Mouse (Mus musculus) midbrain, postnatal 0 days (tissue): ENCODE data around the gene Rab3d. TPM values are rescaled to one million over a fixed set of nuclear protein-coding genes. Genes with fewer than 3 reads are reported as not detected.

Experiments used
- ATAC-seq: fragments of 200-750 bp; cut with Nextera tagmentation; 2 replicates; pipeline ENCODE4 v1.8.0; 2017; ENCODE audit warnings: moderate number of reproducible peaks, mild to moderate bottlenecking, moderate TSS enrichment, moderate library complexity; ENCODE audit not compliant: low FRiP score
- DNase-seq: peaks from one replicate; pipeline ENCODE4 v3.0.0-alpha.2; 2015; ENCODE audit warnings: low spot score
- H3K27ac ChIP-seq: fragments of 300-500 bp; sonication (generic); 2 replicates; pipeline ENCODE4 v1.5.1; 2014; ENCODE audit warnings: low read depth, mild to moderate bottlenecking, low read length, mixed read lengths
- H3K27me3 ChIP-seq: fragments of 300-500 bp; sonication (generic); 2 replicates; pipeline ENCODE4 v1.6.1; 2014; ENCODE audit warnings: low read length, control low read depth, mixed read lengths; ENCODE audit not compliant: insufficient read depth
- H3K36me3 ChIP-seq: fragments of 300-500 bp; sonication (generic); 2 replicates; pipeline ENCODE4 v1.6.1; 2014; ENCODE audit warnings: low read length, control low read depth, mixed read lengths; ENCODE audit not compliant: insufficient read depth
- H3K4me1 ChIP-seq: fragments of 300-500 bp; sonication (generic); 2 replicates; pipeline ENCODE4 v1.6.1; 2014; ENCODE audit warnings: mild to moderate bottlenecking, control low read depth, antibody characterized with exemption, low read length, mixed read lengths; ENCODE audit not compliant: insufficient read depth
- H3K4me2 ChIP-seq: fragments of 300-500 bp; sonication (generic); 2 replicates; pipeline ENCODE4 v1.6.1; 2014; ENCODE audit warnings: low read depth, mild to moderate bottlenecking, low read length, mixed read lengths; ENCODE audit not compliant: poor library complexity, severe bottlenecking
- H3K4me3 ChIP-seq: fragments of 300-500 bp; sonication (generic); 2 replicates; pipeline ENCODE4 v1.5.1; 2014; ENCODE audit warnings: low read depth, mild to moderate bottlenecking, low read length, moderate library complexity
- H3K9ac ChIP-seq: fragments of 300-500 bp; sonication (generic); replicated peaks from 2 replicates; pipeline ENCODE4 v1.6.1; 2014; ENCODE audit warnings: mild to moderate bottlenecking, low read length, moderate library complexity, mixed read lengths; ENCODE audit not compliant: poor library complexity, severe bottlenecking
- H3K9me3 ChIP-seq: fragments of 300-500 bp; sonication (generic); 2 replicates; pipeline ENCODE4 v1.6.1; 2016; ENCODE audit warnings: low read length, control low read depth
- CTCF ChIP-seq: IDR thresholded peaks from 2 replicates; pipeline ENCODE4 v1.5.1; 2016; ENCODE audit warnings: antibody characterized with exemption, mild to moderate bottlenecking
- WGBS: fragments of 180-500 bp; shearing (Covaris S2); extraction: QIAGEN DNeasy Blood & Tissue Kit; methylation state at CpG from one replicate; pipeline ENCODE4 v1.1.7; 2014; 5-methylcytosine and 5-hydroxymethylcytosine counted together
- polyA plus RNA-seq: library from polyadenylated mRNA; unstranded; fragments of >200 nt; fragmentation: Nextera tagmentation; extraction: Ambion mirVana; gene quantifications from 2 replicates; pipeline ENCODE4 v1.2.1, GENCODE M21; 2015
- total RNA-seq: library from RNA; depleted of rRNA; stranded (reverse); fragments of >200 nt; gene quantifications from 2 replicates; pipeline ENCODE4 v1.2.3, GENCODE M21; 2014

Rab3d gene
- total and polyA plus RNA-seq, 2 experiments from 2014 or later, result 17.4 to 26.0 TPM

- DNase-seq (no peak), ATAC-seq (no peak)
- WGBS, result 88% methylated on average over 3 of the region's 3 CpGs
- Histone ChIP-seq H3K9ac (no peak overlapping the region), H3K27ac (no peak overlapping the region), H3K4me3 (no peak overlapping the region), H3K4me2 (no peak overlapping the region), H3K36me3 (no peaks in the 10 kb centered on the region), H3K27me3 (no peaks in the 10 kb centered on the region), H3K9me3 (no peaks in the 10 kb centered on the region), H3K4me1 (peaks cover 8% of the 10 kb centered on the region; the same call in 1 of the 2 replicates)
- no peak for TF ChIP-seq CTCF
These were observed 11.2 kb upstream of the Rab3d start for GRCm38 (mm10) chr9:21929208-21929607.

GRCm38 (mm10) chr9:21927208-21927753 lies 9.3 kb upstream of the Rab3d start, which contains the start of the genes Ccdc159 and Tmem205:
TSS of gene Ccdc159 (plus strand) at chr9:21927471.
TSS of gene Tmem205 (minus strand) at chr9:21927556.
- H3K9me3 ChIP-seq, result no peaks in the 10 kb centered on the region
- H3K4me1 ChIP-seq, result peaks cover 8% of the 10 kb centered on the region; the same call in 1 of the 2 replicates
- peak within 1 kb of the TSS; percentile 63 for H3K9ac ChIP-seq
- WGBS, result under 1% methylated on average over 28 of the region's 28 CpGs
- H3K27ac ChIP-seq, result peak within 1 kb of the TSS; percentile 77
- H3K36me3 ChIP-seq, result no peaks in the 10 kb centered on the region
- H3K27me3 ChIP-seq, result no peaks in the 10 kb centered on the region
- TF ChIP-seq CTCF, result no peak
- H3K4me3 ChIP-seq, result peak within 1 kb of the TSS; percentile 46
- peak within 1 kb of the TSS; percentile 61 for H3K4me2 ChIP-seq
- ATAC-seq, result peak; percentile 96
- peak; percentile 98 for DNase-seq

- peak; percentile 20 for DNase-seq
These were observed 8.8 kb upstream of the Rab3d start for GRCm38 (mm10) chr9:21926784-21927183.

GRCm38 (mm10) chr9:21926155-21926554 lies 8.2 kb upstream of the Rab3d start:
- Histone ChIP-seq H3K36me3 (no peaks in the 10 kb centered on the region), H3K27ac (no peak overlapping the region; the same call in 1 of the 2 replicates), H3K4me3 (peak overlapping the region; percentile 46), H3K4me2 (peak overlapping the region; percentile 61), H3K9ac (no peak overlapping the region), H3K9me3 (no peaks in the 10 kb centered on the region), H3K27me3 (no peaks in the 10 kb centered on the region), H3K4me1 (peaks cover 8% of the 10 kb centered on the region; the same call in 1 of the 2 replicates)
- WGBS, result 76% methylated on average over 6 of the region's 6 CpGs
- no peak for ATAC-seq
- no peak for DNase-seq
- no peak for TF ChIP-seq CTCF

More at GRCm38 (mm10) chr9:21926784-21927183, 8.8 kb upstream of the Rab3d start:
- no peak for ATAC-seq
- 1% methylated on average over 6 of the region's 6 CpGs for WGBS
- no peaks in the 10 kb centered on the region for H3K27me3 ChIP-seq
- peak overlapping the region; percentile 77 for H3K27ac ChIP-seq
- H3K9ac ChIP-seq, result peak overlapping the region; percentile 63
- TF ChIP-seq CTCF, result no peak
- H3K4me3 ChIP-seq, result peak overlapping the region; percentile 46
- peak overlapping the region; percentile 61 for H3K4me2 ChIP-seq
- no peaks in the 10 kb centered on the region for H3K36me3 ChIP-seq
- no peaks in the 10 kb centered on the region for H3K9me3 ChIP-seq
- H3K4me1 ChIP-seq, result peaks cover 8% of the 10 kb centered on the region; the same call in 1 of the 2 replicates

- H3K4me1 ChIP-seq, result peaks cover 8% of the 10 kb centered on the region; the same call in 1 of the 2 replicates
- no peak for ATAC-seq
- 96% methylated on average over 1 of the region's 1 CpGs for WGBS
- no peak for DNase-seq
- no peak overlapping the region for H3K4me3 ChIP-seq
- H3K4me2 ChIP-seq, result no peak overlapping the region
- H3K27me3 ChIP-seq, result no peaks in the 10 kb centered on the region
- H3K9me3 ChIP-seq, result no peaks in the 10 kb centered on the region
- H3K36me3 ChIP-seq, result no peaks in the 10 kb centered on the region
- H3K9ac ChIP-seq, result no peak overlapping the region
- no peak overlapping the region for H3K27ac ChIP-seq
- no peak for TF ChIP-seq CTCF
These were observed 7.5 kb upstream of the Rab3d start for GRCm38 (mm10) chr9:21925506-21925905.

- no peak overlapping the region for H3K27ac ChIP-seq
- no peak overlapping the region for H3K4me2 ChIP-seq
- H3K4me3 ChIP-seq, result no peak overlapping the region
- DNase-seq (no peak), ATAC-seq (no peak)
- H3K36me3 ChIP-seq, result no peaks in the 10 kb centered on the region
- WGBS, result 79% methylated on average over 3 of the region's 3 CpGs
- no peaks in the 10 kb centered on the region for H3K27me3 ChIP-seq
- H3K9me3 ChIP-seq, result no peaks in the 10 kb centered on the region
- H3K4me1 ChIP-seq, result peaks cover 8% of the 10 kb centered on the region; the same call in 1 of the 2 replicates
- TF ChIP-seq CTCF, result no peak
- no peak overlapping the region for H3K9ac ChIP-seq
These were observed 7.0 kb upstream of the Rab3d start for GRCm38 (mm10) chr9:21925034-21925433.
